Mouse (Mus musculus) E14TG2a.4 (cell line): ENCODE data around the gene Gm44805.

ENCODE experiments used
- CTCF ChIP-seq: conservative IDR thresholded peaks from 2 replicates; pipeline ENCODE4 v1.5.1; 2014; ENCODE audit warnings: low read length
- NANOG ChIP-seq: IDR thresholded peaks from 2 replicates; pipeline ENCODE4 v1.6.1; 2014; ENCODE audit warnings: borderline replicate concordance, low read length, mixed read lengths
- POU5F1 ChIP-seq: IDR thresholded peaks from 2 replicates; pipeline ENCODE4 v1.6.1; 2014; ENCODE audit warnings: low read length, borderline replicate concordance

DNA sequence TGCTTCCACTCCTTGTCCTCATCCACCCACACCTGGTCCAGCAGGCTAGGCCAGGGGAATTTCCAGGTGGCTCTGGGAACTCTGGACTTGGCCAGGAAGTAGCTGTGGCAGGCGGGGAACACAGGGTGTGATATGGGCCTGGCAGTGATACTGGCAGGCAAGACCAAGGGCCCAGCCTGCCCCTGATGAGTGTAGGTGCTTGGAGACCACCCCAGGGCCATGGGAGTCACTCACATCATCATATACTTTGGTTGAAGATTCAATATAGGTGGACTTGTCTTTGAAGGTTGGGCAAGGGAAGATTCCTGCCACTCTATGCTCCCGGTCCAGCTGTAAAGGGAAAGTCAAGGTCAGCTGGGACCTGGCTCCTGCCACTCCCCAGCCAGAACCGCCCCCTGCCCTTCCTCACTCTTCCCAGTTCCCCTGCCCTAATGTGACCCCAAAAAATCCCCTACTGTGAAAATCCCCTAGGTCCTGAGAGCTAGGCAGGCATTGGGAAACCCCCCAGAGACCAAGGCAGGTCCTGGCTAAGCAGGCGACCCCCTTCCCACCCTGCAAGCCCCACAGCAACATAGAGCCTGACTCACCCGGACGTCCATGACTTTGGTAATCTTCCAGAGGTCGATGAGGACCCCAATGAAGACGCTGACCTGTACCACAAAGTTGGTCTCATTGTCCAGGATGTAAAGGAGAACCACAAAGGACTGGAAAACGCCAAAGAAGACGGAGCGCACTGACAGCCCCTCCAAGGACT, 46.0 kb downstream of the Gm44805 start:
- TF ChIP-seq CTCF (no peak), NANOG (no peak), POU5F1 (no peak)
